Comparison of ENCODE assay signal across 18 mouse cellular contexts in the genomic region with DNA sequence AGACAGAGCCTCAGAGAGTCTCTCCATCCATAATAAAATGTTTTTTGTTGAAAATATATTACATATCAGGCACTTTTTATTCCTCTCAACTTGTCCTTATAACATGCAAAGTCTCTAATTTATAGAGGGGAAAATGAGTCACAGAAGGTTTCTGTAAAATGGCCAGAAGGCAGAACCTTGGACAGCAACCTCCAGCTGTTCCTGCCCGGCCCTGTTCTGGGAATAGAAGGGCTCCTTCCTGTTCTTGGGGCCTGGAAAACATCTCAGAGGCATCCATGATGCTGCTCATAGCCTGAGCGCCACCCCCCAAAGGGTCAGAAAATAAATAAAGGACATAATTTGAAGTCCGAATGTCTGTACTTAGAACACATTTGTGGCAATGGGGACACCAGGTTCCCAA.
DNase-seq lines count a peak whose midpoint lies in the region; ATAC-seq lines count a peak whose summit lies in the region.
"Had no signal": no experiment of that assay in that cellular context is flagged by ENCODE, and none has a peak within 500 bp of the region (broad histone marks: within the 10 kb centered on the region; RNA-seq: fewer than 3 reads in every experiment).

No protein-coding gene starts in this region.

- no peak overlapping the region for H3K4me2 ChIP-seq in intestine, embryonic 14.5 days (ENCODE audit: low read length)
- no peak overlapping the region for H3K4me2 ChIP-seq in intestine, embryonic 15.5 days (replicated peaks)
- H3K4me2 ChIP-seq: heart, embryonic 15.5 days; liver, embryonic 12.5 days had no signal

- no peak overlapping the region for H3K9ac ChIP-seq in intestine, embryonic 14.5 days (ENCODE audit: low read length)
- H3K9ac ChIP-seq in intestine, embryonic 15.5 days: no peak overlapping the region
- H3K9ac ChIP-seq: heart, embryonic 15.5 days; liver, embryonic 12.5 days had no signal

- ATAC-seq in intestine, embryonic 14.5 days (replicated peaks; ENCODE audit: low FRiP score, low TSS enrichment, low read depth): no peak
- no peak for ATAC-seq in intestine, embryonic 15.5 days
- no peak for ATAC-seq in cerebellum, adult (ENCODE audit: insufficient number of reproducible peaks, low FRiP score, low TSS enrichment)
- ATAC-seq: forebrain, embryonic 16.5 days; liver, embryonic 12.5 days; Patski had no signal

- no peak overlapping the region for H3K27ac ChIP-seq in intestine, embryonic 14.5 days (ENCODE audit: low read depth)
- H3K27ac ChIP-seq in intestine, embryonic 15.5 days: no peak overlapping the region
- H3K27ac ChIP-seq: heart, embryonic 15.5 days; liver, embryonic 12.5 days had no signal

- H3K36me3 ChIP-seq in intestine, embryonic 14.5 days (ENCODE audit: control insufficient read depth, insufficient read depth, low read length): no peaks in the 10 kb centered on the region
- H3K36me3 ChIP-seq in intestine, embryonic 15.5 days: no peaks in the 10 kb centered on the region
- H3K36me3 ChIP-seq: heart, embryonic 15.5 days; liver, embryonic 12.5 days had no signal

- peak; percentile 9 for DNase-seq in adrenal gland, postnatal 14 days
- no peak for DNase-seq in adrenal gland, postnatal 4 days (ENCODE audit: low spot score in 2 of 2)
- DNase-seq in intestine, embryonic 14.5 days (ENCODE audit: low spot score): peak; percentile 70
- peak; percentile 51 for DNase-seq in NIH3T3 (ENCODE audit: low read depth)
- DNase-seq in forelimb bud, embryonic 11.5 days (ENCODE audit: low read depth, low spot score): peak; percentile 28
- DNase-seq in gastrocnemius, adult 8-10 months (ENCODE audit: low spot score in 2 of 2): no peak
- DNase-seq: cerebellum, adult 2 months; gastrocnemius, postnatal 36 days; kidney, adult 9 months; right cerebral cortex, adult 18-20 months; spleen, adult 18-20 months had no signal

- WGBS in intestine, embryonic 14.5 days: 22% methylated on average over 3 of the region's 3 CpGs
- 27% methylated on average over 3 of the region's 3 CpGs for WGBS in intestine, embryonic 15.5 days

- no peaks in the 10 kb centered on the region for H3K27me3 ChIP-seq in intestine, embryonic 14.5 days (replicated peaks; ENCODE audit: control insufficient read depth, insufficient read depth, low read length)
- no peaks in the 10 kb centered on the region for H3K27me3 ChIP-seq in intestine, embryonic 15.5 days (replicated peaks)
- H3K27me3 ChIP-seq: heart, embryonic 15.5 days; liver, embryonic 12.5 days had no signal

- no peaks in the 10 kb centered on the region for H3K4me1 ChIP-seq in intestine, embryonic 14.5 days (replicated peaks; ENCODE audit: control insufficient read depth, insufficient read depth, low read length)
- no peaks in the 10 kb centered on the region for H3K4me1 ChIP-seq in intestine, embryonic 15.5 days (replicated peaks)
- H3K4me1 ChIP-seq: heart, embryonic 15.5 days; liver, embryonic 12.5 days had no signal

- no peaks in the 10 kb centered on the region for H3K9me3 ChIP-seq in intestine, embryonic 14.5 days (ENCODE audit: control insufficient read depth, low read length)
- H3K9me3 ChIP-seq in intestine, embryonic 15.5 days: no peaks in the 10 kb centered on the region
- H3K9me3 ChIP-seq: heart, embryonic 15.5 days; liver, embryonic 12.5 days had no signal

- H3K4me3 ChIP-seq in intestine, embryonic 14.5 days (ENCODE audit: low read depth, low read length): no peak overlapping the region
- H3K4me3 ChIP-seq in intestine, embryonic 15.5 days (replicated peaks): no peak overlapping the region
- H3K4me3 ChIP-seq: erythroblast, embryonic 14.5 days; heart, embryonic 15.5 days; liver, embryonic 12.5 days had no signal

Comparison
In these comparisons a context has a peak if more than half of its experiments do, and no peak if none do; other contexts are left out.
1. DNase-seq: peak in adrenal gland, postnatal 14 days (single experiment), intestine, embryonic 14.5 days (single experiment), NIH3T3 (single experiment) and forelimb bud, embryonic 11.5 days (single experiment); none in adrenal gland, postnatal 4 days (0 of 2) and gastrocnemius, adult 8-10 months (0 of 2).